Mouse (Mus musculus): ENCODE results near the gene Fbxl13.
"Not testable (repeated sequence)": the region's sequence is repeated elsewhere in the genome, so short reads cannot be mapped to it uniquely, and the experiment has no call there.

Gene Fbxl13

DNA sequence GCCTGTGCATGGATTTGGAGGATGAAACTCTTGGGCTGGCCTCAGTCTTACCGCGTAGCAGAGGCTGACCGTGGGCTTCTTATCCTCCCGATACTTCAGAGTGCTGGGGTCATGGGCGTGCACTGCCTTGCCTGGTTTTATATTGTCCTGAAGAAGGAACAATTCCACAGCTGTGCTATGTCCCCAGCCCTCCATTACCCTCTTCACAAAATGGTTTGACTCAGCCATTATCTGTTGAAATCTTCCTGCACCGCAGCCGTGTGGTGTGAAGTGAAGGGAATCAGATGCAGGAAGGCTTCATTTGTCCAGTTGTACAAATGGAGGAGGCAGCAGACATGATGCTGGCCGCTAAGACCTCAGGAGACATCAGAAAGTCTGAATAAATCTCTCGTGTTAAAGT, 11.5 kb upstream of the Fbxl13 start:
- DNase-seq (ENCODE audit: low spot score in 2 of 2), result no peak

DNA sequence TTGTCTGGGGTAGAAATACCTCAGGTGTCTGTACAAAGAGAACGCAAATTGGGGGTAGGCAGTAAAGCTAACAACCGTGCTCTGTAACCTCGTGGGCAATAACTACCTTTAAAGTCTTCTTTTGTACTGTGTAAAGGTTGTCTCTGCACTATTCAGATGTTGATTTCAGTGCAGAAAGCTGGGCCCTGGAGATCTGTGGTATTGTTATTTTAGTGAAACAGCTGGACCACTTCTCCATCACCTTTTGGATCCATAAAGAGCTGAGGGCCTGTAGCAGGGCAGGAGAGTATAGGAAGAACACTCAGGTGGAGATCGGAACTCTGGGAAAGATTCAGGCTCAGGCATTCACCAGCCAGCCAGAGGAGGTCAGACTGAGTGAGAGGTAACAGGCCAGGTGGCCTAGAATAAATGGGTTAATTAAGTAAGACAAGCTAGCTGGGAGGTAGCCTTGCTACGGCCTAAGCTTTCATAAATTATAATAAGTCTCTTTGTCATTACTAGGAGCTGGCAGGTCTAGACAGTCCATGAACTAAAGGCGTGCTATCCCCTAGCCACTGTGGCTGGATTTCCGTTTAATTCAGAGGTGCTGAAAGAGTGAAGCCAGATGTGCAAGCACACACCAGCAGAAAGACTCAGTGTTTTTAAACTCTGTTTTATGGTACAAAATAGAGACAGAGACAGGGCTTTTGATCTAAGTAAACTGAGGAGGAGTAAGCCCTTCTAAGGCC, 6.6 kb upstream of the Fbxl13 start:
- no peak for DNase-seq (ENCODE audit: low spot score in 2 of 2)

DNA sequence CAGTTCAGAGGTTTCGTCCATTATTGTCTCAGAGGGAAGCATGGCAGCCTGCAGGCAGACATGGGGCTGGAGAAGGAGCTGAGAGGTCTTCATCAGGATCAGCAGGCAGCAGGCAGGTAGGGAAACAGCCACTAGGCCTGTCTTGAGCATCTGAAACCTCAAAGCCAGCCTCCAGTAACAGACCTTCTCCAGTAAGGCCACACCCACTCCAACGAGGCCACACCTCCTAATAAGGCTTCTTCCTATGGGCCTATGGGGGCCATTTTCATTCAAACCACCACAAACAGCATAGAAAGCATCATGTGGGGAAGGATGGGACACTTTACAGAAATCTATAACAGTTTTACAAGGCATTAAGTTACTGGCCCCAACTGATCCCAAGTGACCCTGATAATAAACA, 5.3 kb upstream of the Fbxl13 start:
- no peak for DNase-seq (ENCODE audit: low spot score in 2 of 2)

DNA sequence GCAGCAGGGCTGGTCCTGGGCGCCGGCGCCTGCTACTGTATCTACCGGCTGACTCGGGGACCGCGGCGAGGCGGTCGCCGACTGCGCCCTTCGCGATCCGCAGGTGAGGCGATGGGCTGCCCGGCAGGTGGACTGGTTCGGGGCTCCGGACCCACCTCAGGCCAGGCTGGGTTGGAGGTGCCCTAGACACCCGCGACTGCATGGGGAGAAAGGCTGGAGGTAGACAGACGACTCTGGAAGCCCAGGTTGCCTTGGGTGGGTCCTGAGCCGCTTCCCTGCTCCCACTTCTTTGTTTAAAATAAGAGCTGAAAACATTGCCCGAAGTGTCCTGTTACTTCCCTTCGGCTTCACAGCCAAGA, 678 bp upstream of the Fbxl13 start:
- no peak for DNase-seq (ENCODE audit: low spot score in 2 of 2)

DNA sequence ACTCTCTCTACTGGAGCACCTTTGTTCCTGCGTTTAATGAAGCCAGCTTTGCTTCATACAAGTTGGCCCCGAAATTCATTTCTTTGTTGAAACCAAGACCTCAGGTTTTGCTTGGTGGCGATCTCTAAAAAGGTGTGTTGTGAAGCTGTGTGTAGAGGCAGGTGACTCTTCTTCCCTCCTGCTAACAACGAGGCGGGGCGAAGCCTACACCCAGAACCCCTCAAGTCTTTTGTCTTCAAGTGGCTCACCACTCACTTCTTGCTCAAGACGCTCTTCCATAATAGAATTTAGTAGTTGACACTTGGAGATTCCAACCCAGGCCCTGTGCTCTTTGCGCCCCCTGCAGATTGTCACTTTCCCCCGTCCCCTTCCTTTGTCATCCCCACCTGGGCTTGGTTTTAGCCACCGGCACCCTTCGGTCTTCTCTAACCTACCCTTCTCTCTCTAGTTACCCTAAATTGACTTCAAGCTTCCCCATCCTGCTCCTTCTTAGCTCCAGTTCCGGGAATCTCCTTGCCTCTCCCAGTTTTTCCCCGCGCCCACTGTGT, 469 bp downstream of the Fbxl13 start:
- DNase-seq (ENCODE audit: low spot score in 2 of 2), result no peak

DNA sequence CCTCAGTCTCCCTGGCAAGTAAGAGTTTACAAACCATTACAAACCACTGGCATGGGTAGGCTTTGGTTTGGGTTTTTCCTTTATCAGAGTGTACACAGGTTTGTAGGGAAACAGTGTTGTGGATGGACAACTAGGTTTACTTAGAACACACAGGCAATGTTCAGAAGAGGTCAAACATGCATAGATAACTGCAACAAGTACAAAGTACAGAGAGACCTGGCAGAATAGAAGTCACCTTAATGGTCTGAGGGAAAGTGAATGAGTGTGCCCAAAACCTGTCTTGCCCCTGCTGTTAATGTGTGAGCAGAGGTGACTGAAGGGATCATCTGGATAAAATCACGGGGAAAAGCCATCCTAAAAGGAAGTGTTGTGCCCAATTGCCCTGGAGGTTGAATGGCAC, 1.8 kb downstream of the Fbxl13 start:
- DNase-seq (ENCODE audit: low spot score in 2 of 2), result no peak

DNA sequence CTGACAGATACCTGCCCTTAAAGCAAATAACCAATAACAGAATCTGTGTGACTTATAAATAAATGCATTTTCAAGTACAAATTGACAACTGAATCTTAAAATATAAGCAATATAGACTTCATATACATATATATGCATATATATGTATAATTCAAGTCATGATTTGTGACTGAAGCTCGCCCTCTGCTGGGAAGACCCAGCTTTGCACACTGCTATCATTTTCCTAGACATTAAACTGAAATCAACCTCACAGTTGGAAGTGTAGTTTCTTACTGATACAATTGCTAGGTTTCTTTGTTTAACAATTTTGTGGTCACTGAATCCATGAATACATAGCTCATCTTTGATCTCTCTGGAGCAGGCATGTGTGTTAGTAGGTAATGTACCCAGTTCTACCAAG, 4.5 kb downstream of the Fbxl13 start:
- DNase-seq (ENCODE audit: low spot score in 2 of 2), result peak in 1 of 2 experiments; percentile 13

DNA sequence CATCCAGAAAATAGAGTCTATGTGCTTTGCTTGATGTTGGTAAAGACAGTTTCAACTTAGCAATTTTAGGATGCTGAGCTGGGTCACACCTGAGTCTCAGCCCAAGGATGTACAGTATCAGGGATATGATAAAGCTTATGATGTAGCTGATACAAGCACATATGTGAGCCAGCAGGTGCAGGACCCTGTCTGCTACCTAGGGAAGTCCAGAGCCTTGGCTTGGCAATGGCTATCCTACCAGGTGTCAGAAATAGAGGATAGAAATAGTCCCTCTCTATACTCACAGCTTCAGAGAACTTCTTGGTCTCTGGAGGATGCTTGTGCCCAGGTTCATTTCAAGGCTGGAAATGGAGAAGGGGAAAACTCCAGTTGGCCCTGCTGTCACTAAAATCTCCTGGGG, 19.5 kb downstream of the Fbxl13 start:
- DNase-seq (ENCODE audit: low spot score in 2 of 2), result no peak

DNA sequence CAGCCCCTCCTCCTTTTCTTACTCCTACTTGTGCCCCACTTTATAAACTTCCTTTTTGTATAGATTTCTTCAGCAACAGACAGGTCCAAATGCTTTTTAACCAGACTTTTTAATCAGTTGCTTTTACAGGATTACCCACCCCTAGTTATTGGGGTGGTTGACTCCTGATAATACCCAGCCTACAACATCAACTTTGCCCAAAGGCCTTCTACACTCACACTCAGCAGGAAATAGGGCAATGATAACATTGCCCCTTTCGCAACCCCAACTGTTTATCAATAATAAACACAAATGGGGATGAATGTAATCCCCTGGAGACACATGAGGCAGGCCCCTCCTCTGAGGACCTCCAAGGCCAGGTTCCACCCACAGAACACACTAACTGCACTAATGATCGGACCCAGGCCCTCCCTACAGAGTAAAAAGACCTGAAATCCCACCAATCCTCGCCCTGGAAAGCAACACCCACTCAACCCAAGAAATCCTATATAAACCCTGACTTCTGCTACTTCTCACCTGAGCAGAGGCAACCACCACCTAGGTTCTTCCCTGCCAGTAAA, 28.9 kb downstream of the Fbxl13 start:
- no peak for DNase-seq (ENCODE audit: low spot score in 2 of 2)

DNA sequence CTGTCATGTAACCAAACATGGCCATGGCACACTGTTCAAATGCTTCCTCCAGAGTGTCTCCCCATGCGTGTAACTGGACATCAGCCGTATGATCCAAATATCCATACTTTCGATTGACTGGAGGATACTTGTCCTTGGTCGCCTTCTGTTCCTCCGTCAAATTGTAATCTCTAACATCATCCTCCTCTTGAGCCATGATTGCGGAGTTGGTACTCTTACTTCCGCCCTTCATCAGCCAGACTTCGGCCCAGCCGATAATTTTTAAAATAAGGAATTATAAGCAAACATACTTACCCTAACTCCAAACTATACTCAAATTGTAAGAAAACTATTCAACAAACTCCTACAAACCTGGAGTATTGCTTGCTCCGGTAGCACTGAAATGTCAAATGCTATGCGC, 31.1 kb downstream of the Fbxl13 start:
- not testable (repeated sequence) for DNase-seq (ENCODE audit: low spot score in 2 of 2)

DNA sequence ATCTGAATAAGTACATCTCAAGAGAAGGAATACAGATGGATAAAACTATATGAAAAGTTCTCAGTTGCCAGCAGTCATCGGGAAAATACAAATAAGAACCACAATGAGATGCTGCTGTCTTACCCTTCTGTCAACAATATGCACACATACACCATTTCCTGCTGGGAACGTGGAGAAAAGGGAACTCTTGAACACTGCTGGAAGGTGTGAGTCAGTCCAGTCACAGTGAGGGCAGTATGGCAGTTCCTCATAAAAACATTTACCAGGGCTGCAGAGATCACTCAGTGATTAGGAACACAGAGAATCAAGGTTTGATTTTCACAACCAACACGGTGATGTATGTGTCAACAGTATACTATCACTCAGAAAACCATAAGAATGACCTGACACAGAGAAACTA, 34.4 kb downstream of the Fbxl13 start:
- no peak for DNase-seq (ENCODE audit: low spot score in 2 of 2)

DNA sequence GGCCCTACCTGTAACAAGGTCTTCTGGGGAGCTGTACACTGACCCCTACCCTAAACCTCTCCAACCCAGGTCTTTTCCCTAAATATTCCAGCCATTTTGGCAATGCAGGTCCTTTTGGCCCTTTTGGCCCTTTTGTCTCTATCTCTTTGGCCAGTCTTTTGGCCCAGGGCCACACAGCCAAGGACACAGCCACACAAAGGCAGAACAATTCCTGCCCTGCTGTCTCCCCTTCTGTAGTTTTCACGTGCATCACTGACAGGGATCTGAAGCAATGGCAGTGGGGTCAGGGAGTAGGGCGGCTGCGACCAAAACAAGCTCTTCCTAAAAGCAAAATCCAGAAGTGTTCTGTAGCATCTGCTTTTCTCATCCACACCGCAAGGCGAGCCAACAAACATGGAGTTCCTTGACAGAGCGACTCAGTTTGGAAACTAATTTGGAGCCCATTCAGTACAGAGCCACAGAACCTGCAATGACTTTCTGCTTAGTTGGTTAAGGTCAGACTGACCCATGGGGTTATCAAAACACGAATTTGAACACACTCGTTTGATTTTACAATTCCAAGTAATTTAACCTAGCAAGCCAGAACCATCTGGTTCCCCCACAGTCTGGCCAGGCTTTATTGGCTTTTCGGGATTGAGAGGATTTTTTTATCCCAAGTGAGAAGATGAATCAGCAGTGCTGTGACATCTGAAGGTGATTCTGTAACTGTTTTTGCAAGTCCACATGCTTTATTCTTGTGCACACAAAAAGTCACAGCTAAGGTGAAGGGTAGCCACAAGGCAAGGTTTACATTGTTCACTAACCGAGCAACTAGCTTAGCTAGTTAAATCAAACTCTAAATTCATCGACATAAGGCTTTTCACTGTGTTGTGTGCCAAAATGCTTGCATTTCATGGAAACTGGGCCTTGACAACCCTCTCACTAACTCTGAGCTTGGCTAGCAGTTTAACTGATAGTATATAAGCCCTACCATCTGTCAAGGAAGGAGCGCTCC, 36.8 kb downstream of the Fbxl13 start:
- DNase-seq (ENCODE audit: low spot score in 2 of 2), result no peak

DNA sequence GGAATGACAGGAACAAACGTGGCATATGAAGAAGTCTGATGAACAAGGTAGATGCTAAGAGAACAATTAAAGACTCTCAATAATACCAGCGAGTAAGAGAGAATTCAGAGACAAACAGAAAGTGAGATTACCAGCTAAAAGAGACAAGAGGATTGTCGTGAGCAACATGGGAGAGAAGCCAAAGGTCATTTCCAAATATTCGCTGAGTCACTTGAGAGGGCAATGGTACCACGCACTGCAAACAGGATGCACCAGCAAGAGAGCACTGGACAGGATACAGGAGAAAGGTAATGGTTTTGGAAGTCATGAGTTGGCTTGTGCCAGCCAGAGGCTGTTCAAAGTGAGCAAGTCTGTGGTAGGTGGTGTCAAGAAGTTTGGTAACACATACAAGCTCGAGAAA, 39.5 kb downstream of the Fbxl13 start:
- DNase-seq (ENCODE audit: low spot score in 2 of 2), result no peak

DNA sequence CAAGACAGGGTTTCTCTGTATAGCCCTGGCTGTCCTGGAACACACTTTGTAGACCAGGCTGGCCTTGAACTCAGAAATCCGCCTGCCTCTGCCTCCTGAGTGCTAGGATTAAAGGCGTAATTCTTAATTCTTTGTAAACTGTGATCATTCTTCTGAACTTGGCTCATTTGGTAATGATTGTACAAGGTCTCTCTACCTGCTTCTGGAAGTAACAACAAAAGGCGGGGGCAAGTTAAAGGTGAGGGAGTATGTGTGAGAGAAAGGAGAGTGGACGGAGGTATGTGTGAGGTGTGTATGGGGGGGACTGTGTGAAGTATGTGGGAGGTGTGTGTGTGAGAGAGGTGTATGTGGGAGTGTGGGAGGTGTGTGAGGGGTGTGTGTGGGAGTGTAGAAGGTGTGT, 45.5 kb downstream of the Fbxl13 start:
- DNase-seq (ENCODE audit: low spot score in 2 of 2), result no peak

DNA sequence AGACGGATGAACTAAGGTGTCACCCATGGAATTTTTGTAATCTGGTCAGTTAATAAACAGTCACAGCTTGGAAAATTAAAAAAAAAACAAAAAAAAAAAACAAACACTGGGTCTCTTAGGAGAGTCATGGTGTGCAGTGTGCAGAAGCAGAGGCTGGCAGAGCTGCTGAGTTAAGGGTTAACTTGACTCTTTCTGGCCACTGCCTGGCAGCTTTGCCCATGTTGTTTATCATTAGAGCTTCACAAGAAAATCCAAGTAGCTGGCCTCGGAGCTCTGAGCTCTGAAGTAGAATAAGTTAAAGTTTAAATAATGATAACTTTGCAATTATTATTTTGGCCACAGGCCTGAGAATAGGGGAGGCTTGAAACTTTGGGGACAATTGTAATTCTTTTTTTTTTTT, 45.9 kb downstream of the Fbxl13 start:
- DNase-seq (ENCODE audit: low spot score in 2 of 2), result not testable (repeated sequence)

DNA sequence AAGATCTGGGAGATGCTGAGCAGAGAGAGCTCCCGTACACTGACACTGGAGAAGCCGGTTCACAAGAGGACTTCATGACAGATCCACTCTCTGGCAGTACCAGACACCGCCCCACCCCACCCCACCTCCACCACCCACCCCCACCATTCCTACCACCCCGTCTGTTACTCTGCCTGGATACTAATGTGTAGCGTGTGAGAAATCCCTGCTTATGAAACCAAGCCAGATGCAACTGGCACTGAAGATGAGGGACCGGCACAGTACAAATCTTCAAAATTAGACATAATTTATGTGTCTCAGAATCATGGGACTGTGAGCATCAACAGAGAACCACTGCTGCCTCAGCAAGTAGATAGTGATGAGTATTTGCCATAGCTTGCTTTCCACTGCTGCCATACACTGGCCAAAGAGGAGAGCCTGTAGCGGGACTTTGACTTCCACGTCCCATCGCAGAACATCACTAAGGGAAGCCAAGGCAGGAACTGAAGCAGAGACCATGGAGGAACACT, 52.2 kb downstream of the Fbxl13 start:
- DNase-seq (ENCODE audit: low spot score in 2 of 2), result no peak

DNA sequence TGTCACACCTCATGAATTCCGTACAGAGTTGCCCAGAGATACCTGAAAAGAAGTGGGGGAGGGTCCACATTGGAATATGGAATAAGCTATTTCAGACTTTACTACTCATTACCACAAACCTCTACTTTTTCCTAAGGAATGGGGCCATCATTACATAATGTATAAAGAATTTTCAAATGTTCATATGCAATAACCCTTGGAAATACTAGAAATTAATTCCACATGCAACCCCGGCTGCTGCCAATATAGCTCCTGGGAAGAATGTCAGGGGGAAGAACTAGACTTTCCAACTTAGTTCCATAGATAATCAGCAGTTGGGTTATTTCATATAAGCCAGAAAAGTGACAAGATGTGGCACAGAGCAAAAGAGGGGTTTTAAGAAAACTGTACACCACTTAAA, 53.3 kb downstream of the Fbxl13 start:
- DNase-seq (ENCODE audit: low spot score in 2 of 2), result no peak

DNA sequence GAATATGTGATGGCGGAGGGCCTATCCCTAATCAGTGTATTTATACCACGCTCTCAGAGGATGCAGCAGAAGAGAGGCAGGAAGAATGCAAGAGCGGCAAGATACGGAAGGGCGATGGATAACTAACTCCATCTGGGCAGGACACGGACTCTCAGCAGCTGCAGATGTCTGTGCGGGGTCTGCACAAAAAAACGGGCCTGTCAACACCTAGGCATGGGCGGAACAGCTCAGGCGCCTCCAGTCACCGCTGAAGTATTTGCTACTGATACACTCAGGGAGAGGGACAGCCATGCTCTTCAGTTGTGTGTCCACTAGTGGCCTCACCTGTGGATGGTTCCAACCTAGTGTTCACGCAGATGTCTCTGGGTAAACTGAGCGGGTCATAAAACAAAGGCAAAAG, 57.2 kb downstream of the Fbxl13 start:
- no peak for DNase-seq (ENCODE audit: low spot score in 2 of 2)

DNA sequence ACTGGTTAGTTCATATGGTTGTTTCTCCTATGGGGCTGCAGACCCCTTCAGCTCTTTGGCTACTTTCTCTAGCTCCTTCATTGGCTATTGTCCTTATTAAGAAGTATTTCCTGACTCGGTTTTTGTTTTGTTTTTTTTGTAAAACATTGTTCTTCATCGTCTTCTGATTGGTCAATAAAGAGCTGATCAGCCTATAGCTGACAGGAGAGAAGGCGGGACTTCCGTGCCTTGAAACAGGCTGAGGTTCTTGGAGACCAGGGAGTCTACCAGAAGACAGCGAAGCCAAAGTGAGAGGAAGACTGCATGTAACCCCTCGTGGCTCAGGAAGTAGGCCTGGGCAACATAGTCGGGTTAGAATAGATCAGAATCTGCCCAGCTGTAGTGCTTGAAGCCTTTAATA, 57.8 kb downstream of the Fbxl13 start:
- no peak for DNase-seq (ENCODE audit: low spot score in 2 of 2)

DNA sequence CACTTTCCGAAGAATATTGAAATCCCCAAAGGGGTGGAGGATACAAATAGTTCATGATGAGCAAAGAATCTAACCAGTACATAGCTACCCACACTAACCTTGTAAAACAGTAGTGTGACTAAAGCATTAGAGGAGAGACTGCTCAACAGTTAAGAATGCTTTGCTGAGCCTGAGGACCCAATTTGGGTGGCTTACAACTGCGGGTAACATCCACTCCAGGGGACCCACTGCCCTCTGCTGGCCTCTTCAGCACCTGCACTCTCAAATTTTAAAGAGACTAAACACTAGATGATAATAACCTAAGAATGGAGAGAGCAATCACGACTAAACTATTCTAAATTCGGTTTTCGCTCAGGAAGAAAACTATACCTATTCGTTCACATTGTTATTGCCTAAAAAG, 58.7 kb downstream of the Fbxl13 start:
- DNase-seq (ENCODE audit: low spot score in 2 of 2), result peak; percentile 43 to 49

DNA sequence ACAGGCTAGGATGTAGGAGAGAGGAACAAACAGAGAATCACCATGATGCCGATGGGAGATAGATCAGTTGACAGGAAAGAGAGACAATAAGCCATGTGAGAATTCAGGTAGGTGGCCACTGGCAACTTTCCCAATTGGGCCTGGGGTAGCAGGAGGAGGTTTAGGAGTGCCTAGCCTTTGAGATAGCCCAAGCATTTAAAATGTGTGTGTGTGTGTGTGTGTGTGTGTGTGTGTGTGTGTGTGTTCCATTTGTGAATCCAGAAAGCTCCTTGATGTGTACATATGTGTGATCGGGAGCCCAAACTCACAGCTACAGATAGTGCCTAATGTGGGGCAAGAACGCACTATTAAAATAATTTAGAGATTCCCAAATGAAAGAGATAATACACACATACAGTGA, 67.3 kb downstream of the Fbxl13 start:
- no peak for DNase-seq (ENCODE audit: low spot score in 2 of 2)

DNA sequence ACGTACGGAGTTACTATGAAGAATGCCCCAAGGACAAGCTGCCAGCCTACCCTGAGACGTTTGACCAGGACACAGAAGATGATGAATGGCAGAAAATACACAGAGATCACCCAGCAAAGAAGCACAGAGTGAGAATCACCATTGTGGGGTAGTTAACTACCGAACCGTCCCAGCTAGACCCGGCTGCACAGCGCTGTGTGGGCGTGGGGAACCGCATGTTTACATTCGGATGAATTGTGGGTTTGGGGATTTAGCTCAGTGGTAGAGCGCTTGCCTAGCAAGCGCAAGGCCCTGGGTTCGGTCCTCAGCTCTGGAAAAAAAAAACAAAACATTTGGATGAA, 70.3 kb downstream of the Fbxl13 start:
- no peak for DNase-seq (ENCODE audit: low spot score in 2 of 2)
